Mouse (Mus musculus): ENCODE results near the gene Ifrd2. TPM values are rescaled to one million over a fixed set of nuclear protein-coding genes. Genes with fewer than 3 reads are reported as not detected.

Ifrd2 gene
- polyA plus RNA-seq, 1 experiment from 2014 or later: 64.6 TPM

DNA sequence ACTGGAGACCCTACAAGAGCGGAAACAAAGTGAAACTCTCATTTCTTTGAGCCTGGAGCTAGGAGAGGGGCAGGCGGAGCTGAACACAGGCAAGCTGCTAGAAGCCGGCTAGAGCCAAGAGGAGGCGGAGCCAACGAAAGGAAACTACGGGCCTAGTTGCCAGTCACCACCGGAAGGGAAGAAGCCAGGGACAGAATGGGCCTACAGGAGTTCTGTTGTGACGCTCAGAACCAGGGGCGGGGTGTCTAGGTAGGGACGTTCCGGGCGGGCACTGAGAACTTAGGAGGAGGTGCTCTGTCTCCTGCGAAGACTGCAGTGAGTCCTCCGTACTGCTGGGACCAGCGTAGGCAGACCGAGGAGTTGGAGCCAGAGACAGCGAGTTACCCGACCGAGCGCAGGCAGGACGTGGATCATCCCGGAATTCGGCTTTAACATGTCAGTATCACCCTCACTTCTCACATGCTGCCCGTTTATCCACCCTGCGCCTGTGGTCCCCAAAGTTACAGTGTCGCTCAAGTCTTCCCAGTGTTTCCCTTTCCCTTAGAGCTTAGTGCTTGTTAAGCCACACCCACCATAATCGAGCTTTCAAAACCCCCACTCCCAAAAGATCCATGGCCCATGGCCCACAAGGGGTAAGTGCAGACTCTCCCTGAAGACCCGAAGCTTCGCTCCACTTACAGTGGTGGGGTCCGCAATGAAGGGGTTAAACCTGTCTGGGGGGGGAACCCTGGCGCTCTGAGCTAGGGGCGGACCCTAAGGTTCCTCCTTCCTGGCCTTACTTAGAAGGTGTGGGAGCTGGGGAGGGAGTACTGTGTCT lies 6.7 kb upstream of the Ifrd2 start, which contains the start of gene Hyal3:
Gene Hyal3, plus strand, starts transcription at position 318 of the 817 bp plus-strand sequence.
- H3K4me2 ChIP-seq: peak within 1 kb of the TSS; percentile 73
- no peaks in the 10 kb centered on the region for H3K27me3 ChIP-seq (ENCODE audit: insufficient read depth, low read length)
- peak within 1 kb of the TSS; percentile 93 for H3K27ac ChIP-seq (ENCODE audit: low read depth)
- TF ChIP-seq CTCF (IDR thresholded peaks at IDR 0.05; ENCODE audit: low read depth): no peak
- DNase-seq: peak; percentile 96
- no peaks in the 10 kb centered on the region for H3K9me3 ChIP-seq (ENCODE audit: low read depth, low read length)
- H3K4me1 ChIP-seq (ENCODE audit: insufficient read depth): peaks cover 10% of the 10 kb centered on the region
- ATAC-seq (ENCODE audit: insufficient read depth): peak; percentile 80
- H3K4me3 ChIP-seq (ENCODE audit: low read depth, low read length): peak within 1 kb of the TSS; percentile 51
- H3K36me3 ChIP-seq (ENCODE audit: insufficient read depth): peaks cover 18% of the 10 kb centered on the region; the same call in 1 of the 2 replicates
- H3K9ac ChIP-seq: peak within 1 kb of the TSS; percentile 66
- under 1% methylated on average over 32 of the region's 32 CpGs for WGBS

- TF ChIP-seq CTCF (IDR thresholded peaks at IDR 0.05; ENCODE audit: low read depth): no peak
- WGBS: 60% methylated on average over 4 of the region's 4 CpGs
- Histone ChIP-seq H3K4me3 (ENCODE audit: low read depth, low read length) (peak overlapping the region; percentile 51), H3K27ac (ENCODE audit: low read depth) (peak overlapping the region; percentile 93), H3K9ac (peak overlapping the region; percentile 66), H3K4me2 (peak overlapping the region; percentile 73), H3K9me3 (ENCODE audit: low read depth, low read length) (no peaks in the 10 kb centered on the region), H3K4me1 (ENCODE audit: insufficient read depth) (peaks cover 4% of the 10 kb centered on the region), H3K36me3 (ENCODE audit: insufficient read depth) (peaks cover 18% of the 10 kb centered on the region; the same call in 1 of the 2 replicates), H3K27me3 (ENCODE audit: insufficient read depth, low read length) (no peaks in the 10 kb centered on the region)
- ATAC-seq (ENCODE audit: insufficient read depth) (no peak), DNase-seq (no peak)
Observed at GRCm38 (mm10) chr9:107581584-107581983, 5.9 kb upstream of the Ifrd2 start.

DNA sequence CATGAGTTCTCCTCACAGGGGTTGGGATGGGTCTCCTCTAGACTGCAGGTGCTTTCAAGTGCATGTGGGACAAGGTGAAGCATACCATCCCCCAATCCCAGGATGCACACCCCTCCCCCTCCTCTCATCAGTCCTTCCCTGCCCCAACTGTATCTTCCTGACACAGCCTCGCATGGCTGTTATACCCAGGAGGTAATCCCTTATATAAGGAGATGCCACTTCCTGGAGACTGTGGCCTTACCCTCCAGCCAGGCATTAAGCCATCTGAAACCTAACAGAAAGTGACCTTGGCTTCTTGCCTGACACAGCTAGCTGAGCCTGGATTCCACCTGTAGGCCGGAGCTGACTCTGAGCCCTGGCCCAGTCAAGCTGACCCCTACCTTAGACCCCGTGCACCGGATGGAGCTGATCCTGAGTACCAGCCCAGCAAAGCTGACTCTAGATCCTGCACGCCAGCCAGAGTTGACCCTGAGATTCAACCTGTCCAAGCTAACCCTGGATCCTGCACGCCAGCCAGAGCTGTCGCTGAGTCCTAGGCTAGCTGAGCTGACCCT lies 4.9 kb upstream of the Ifrd2 start:
- H3K4me2 ChIP-seq: 0 out of 2 replicates have a peak overlapping the region, but pooled peaks have one; percentile 73
- H3K4me1 ChIP-seq (ENCODE audit: insufficient read depth): no peaks in the 10 kb centered on the region
- TF ChIP-seq CTCF (IDR thresholded peaks at IDR 0.05; ENCODE audit: low read depth): no peak
- ATAC-seq (ENCODE audit: insufficient read depth) (no peak), DNase-seq (no peak)
- H3K9me3 ChIP-seq (ENCODE audit: low read depth, low read length): no peaks in the 10 kb centered on the region
- no peaks in the 10 kb centered on the region for H3K27me3 ChIP-seq (ENCODE audit: insufficient read depth, low read length)
- WGBS: 87% methylated on average over 7 of the region's 7 CpGs
- H3K9ac ChIP-seq: no peak overlapping the region; the same call in 1 of the 2 replicates
- H3K4me3 ChIP-seq (ENCODE audit: low read depth, low read length): no peak overlapping the region
- peaks cover 18% of the 10 kb centered on the region; the same call in 1 of the 2 replicates for H3K36me3 ChIP-seq (ENCODE audit: insufficient read depth)
- no peak overlapping the region for H3K27ac ChIP-seq (ENCODE audit: low read depth)

DNA sequence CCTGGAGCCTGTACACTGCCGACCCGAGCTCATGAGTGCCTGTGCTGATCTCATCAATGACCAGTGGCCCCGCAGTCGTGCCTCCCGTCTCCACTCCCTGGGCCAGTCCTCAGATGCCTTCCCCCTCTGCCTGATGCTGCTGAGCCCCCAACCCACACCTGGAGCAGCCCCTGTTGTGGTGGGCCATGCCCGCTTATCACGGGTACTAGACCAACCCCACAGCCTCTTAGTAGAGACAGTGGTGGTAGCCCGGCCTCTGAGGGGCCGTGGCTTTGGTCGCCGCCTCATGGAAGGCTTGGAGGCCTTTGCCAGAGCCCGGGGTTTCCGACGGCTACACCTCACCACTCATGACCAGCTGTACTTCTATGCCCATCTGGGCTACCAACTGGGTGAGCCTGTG lies 4.3 kb upstream of the Ifrd2 start:
- H3K36me3 ChIP-seq (ENCODE audit: insufficient read depth): peaks cover 18% of the 10 kb centered on the region; the same call in 1 of the 2 replicates
- H3K27ac ChIP-seq (ENCODE audit: low read depth): no peak overlapping the region
- peaks cover 2% of the 10 kb centered on the region; the same call in 1 of the 2 replicates for H3K4me1 ChIP-seq (ENCODE audit: insufficient read depth)
- no peaks in the 10 kb centered on the region for H3K27me3 ChIP-seq (ENCODE audit: insufficient read depth, low read length)
- WGBS: 91% methylated on average over 14 of the region's 14 CpGs
- H3K4me3 ChIP-seq (ENCODE audit: low read depth, low read length): no peak overlapping the region
- H3K4me2 ChIP-seq: no peak overlapping the region
- no peak overlapping the region for H3K9ac ChIP-seq
- no peaks in the 10 kb centered on the region for H3K9me3 ChIP-seq (ENCODE audit: low read depth, low read length)
- no peak for DNase-seq
- TF ChIP-seq CTCF (IDR thresholded peaks at IDR 0.05; ENCODE audit: low read depth): no peak
- ATAC-seq (ENCODE audit: insufficient read depth): no peak

DNA sequence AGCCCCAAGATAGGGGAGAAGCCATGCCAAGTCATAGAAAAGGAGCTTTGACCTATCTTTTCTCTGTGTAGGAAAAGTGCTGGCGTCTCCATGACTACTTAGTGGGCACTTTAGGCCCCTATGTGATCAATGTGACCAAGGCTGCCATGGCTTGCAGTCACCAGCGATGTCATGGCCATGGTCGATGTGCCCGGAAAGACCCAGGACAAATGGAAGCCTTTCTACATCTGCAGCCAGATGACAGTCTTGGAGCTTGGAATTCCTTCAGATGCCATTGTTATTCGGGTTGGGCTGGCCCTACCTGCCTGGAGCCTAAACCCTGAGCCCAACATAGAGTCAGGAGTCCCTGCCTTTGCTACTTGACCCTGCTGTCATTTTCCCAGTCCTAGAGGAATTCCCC lies 938 bp upstream of the Ifrd2 start:
- no peak for TF ChIP-seq CTCF (IDR thresholded peaks at IDR 0.05; ENCODE audit: low read depth)
- H3K4me2 ChIP-seq: peak overlapping the region; percentile 13; the same call in 1 of the 2 replicates
- 84% methylated on average over 5 of the region's 5 CpGs for WGBS
- H3K9ac ChIP-seq: no peak overlapping the region
- no peak for ATAC-seq (ENCODE audit: insufficient read depth)
- DNase-seq: no peak
- H3K27me3 ChIP-seq (ENCODE audit: insufficient read depth, low read length): no peaks in the 10 kb centered on the region
- no peaks in the 10 kb centered on the region for H3K9me3 ChIP-seq (ENCODE audit: low read depth, low read length)
- H3K4me1 ChIP-seq (ENCODE audit: insufficient read depth): peaks cover 8% of the 10 kb centered on the region; the same call in 1 of the 2 replicates
- no peak overlapping the region; the same call in 1 of the 2 replicates for H3K4me3 ChIP-seq (ENCODE audit: low read depth, low read length)
- peaks cover 38% of the 10 kb centered on the region for H3K36me3 ChIP-seq (ENCODE audit: insufficient read depth)
- no peak overlapping the region for H3K27ac ChIP-seq (ENCODE audit: low read depth)

GRCm38 (mm10) chr9:107587833-107588639 lies 594 bp downstream of the Ifrd2 start:
- Histone ChIP-seq H3K9me3 (ENCODE audit: low read depth, low read length) (no peaks in the 10 kb centered on the region), H3K4me1 (ENCODE audit: insufficient read depth) (peaks cover 8% of the 10 kb centered on the region; the same call in 1 of the 2 replicates), H3K36me3 (ENCODE audit: insufficient read depth) (peaks cover 49% of the 10 kb centered on the region), H3K27me3 (ENCODE audit: insufficient read depth, low read length) (no peaks in the 10 kb centered on the region), H3K9ac (peak overlapping the region; percentile 68), H3K27ac (ENCODE audit: low read depth) (peak overlapping the region; percentile 50; the same call in 1 of the 2 replicates), H3K4me3 (ENCODE audit: low read depth, low read length) (peak overlapping the region; percentile 78), H3K4me2 (peak overlapping the region; percentile 96)
- 1% methylated on average over 33 of the region's 33 CpGs for WGBS
- peak; percentile 73 for DNase-seq
- no peak for TF ChIP-seq CTCF (IDR thresholded peaks at IDR 0.05; ENCODE audit: low read depth)
- ATAC-seq (ENCODE audit: insufficient read depth): no peak

All from lung, embryonic 14.5 days (tissue).